16 mouse cellular contexts compared by ENCODE assay signal in the genomic region with DNA sequence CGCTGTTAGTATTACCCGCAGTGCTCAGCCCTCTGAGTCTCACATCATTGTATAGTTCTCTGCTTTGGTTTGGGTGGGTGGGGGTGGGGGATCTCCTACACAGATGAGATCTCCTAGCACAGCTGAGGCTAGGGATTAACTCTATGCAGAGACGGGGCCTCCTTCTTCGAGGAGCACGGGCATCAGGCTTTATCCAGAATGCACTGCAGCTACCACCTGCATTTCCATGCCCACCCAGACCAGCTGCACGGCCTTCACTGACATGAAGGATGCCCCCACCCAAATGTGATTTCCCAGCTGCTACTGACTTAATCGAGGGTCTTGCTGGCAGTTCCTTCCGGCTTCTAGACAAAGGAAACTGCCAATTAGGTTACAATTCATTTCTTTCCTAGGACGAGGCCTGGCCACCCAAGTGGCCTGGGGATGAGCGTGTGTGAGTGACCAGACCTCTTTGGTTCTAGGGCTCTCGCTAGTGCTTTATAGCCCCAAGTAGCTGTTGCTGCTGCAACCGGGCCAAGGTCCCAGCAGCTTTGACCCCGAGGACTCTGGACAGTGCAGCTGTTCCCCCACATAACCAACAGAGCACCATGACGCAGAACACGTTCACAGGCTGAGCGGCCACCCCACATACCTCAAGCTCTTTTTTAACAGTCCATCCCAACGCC. TPM values are rescaled to one million over a fixed set of nuclear protein-coding genes. Genes with fewer than 3 reads are reported as not detected.
DNase-seq lines count a peak whose midpoint lies in the region; ATAC-seq and TF ChIP-seq lines count a peak whose summit lies in the region.
"Had no signal": no experiment of that assay in that cellular context is flagged by ENCODE, and none has a peak within 500 bp of the region (broad histone marks: within the 10 kb centered on the region; RNA-seq: fewer than 3 reads in every experiment).

No protein-coding gene starts in this region.

- peak; percentile 70 for DNase-seq in kidney, postnatal 10 days
- no peak for DNase-seq in kidney, adult 2 months
- DNase-seq in embryo, embryonic 10 days (ENCODE audit: low spot score): peak; percentile 40
- no peak for DNase-seq in gastrocnemius, postnatal 36 days
- DNase-seq in spleen, adult 18-20 months: no peak
- DNase-seq: cerebellum, adult 11-12 months; heart, adult 11 months; kidney, adult 9 months; right cerebral cortex, postnatal 4 days; thymus, adult 2 months had no signal

- H3K27me3 ChIP-seq in kidney, adult 2 months (replicated peaks; ENCODE audit: control insufficient read depth, insufficient read depth, low read length): no peaks in the 10 kb centered on the region
- H3K27me3 ChIP-seq in embryonic facial prominence, embryonic 15.5 days: 0 out of 2 replicates have a peak, but pooled peaks cover under 1% of the 10 kb centered on the region
- H3K27me3 ChIP-seq in midbrain, embryonic 13.5 days: no peaks in the 10 kb centered on the region
- H3K27me3 ChIP-seq: hindbrain, embryonic 15.5 days had no signal

- no peak for TF ChIP-seq CTCF in kidney, adult 2 months (conservative IDR thresholded peaks at IDR 0.05; ENCODE audit: insufficient read depth, insufficient read length, low read depth, low read length)

- TF ChIP-seq POLR2A in kidney, adult 2 months (IDR thresholded peaks at IDR 0.05; ENCODE audit: low read depth, low read length): no peak

- WGBS in kidney, adult 2 months: 62% methylated on average over 17 of the region's 17 CpGs
- WGBS in embryonic facial prominence, embryonic 15.5 days: 74% methylated on average over 17 of the region's 17 CpGs
- WGBS in midbrain, embryonic 13.5 days: 50% methylated on average over 17 of the region's 17 CpGs

- intact Hi-C loops in gastrocnemius, postnatal 36 days (cut with DNase I): no loop called here

- H3K9me3 ChIP-seq in embryonic facial prominence, embryonic 15.5 days (replicated peaks): no peaks in the 10 kb centered on the region
- H3K9me3 ChIP-seq in midbrain, embryonic 13.5 days: no peaks in the 10 kb centered on the region
- H3K9me3 ChIP-seq: heart, embryonic 15.5 days; hindbrain, embryonic 15.5 days had no signal

- H3K36me3 ChIP-seq in kidney, adult 2 months (ENCODE audit: control insufficient read depth, insufficient read depth, low read length): no peaks in the 10 kb centered on the region
- no peaks in the 10 kb centered on the region for H3K36me3 ChIP-seq in embryonic facial prominence, embryonic 15.5 days
- no peaks in the 10 kb centered on the region for H3K36me3 ChIP-seq in midbrain, embryonic 13.5 days
- H3K36me3 ChIP-seq: heart, embryonic 15.5 days; hindbrain, embryonic 15.5 days had no signal

- no peak overlapping the region for H3K9ac ChIP-seq in embryonic facial prominence, embryonic 15.5 days
- H3K9ac ChIP-seq in midbrain, embryonic 13.5 days (replicated peaks): no peak overlapping the region
- H3K9ac ChIP-seq: heart, embryonic 15.5 days; hindbrain, embryonic 15.5 days had no signal

- no peak overlapping the region for H3K27ac ChIP-seq in kidney, adult 2 months (ENCODE audit: insufficient read depth, low read depth, low read length)
- H3K27ac ChIP-seq in embryonic facial prominence, embryonic 15.5 days (replicated peaks): no peak overlapping the region
- no peak overlapping the region for H3K27ac ChIP-seq in midbrain, embryonic 13.5 days
- H3K27ac ChIP-seq: heart, embryonic 15.5 days; hindbrain, embryonic 15.5 days had no signal

- H3K4me1 ChIP-seq in kidney, adult 2 months (ENCODE audit: control insufficient read depth, insufficient read depth, low read length): no peaks in the 10 kb centered on the region
- no peaks in the 10 kb centered on the region for H3K4me1 ChIP-seq in embryonic facial prominence, embryonic 15.5 days
- peaks cover 8% of the 10 kb centered on the region; the same call in 1 of the 2 replicates for H3K4me1 ChIP-seq in midbrain, embryonic 13.5 days (replicated peaks)
- H3K4me1 ChIP-seq: heart, embryonic 15.5 days; hindbrain, embryonic 15.5 days had no signal

- peak; percentile 12; the same call in 1 of the 2 replicates for ATAC-seq in embryonic facial prominence, embryonic 15.5 days (ENCODE audit: insufficient number of reproducible peaks, low FRiP score, low TSS enrichment, low read depth)
- ATAC-seq in midbrain, embryonic 13.5 days: peak; percentile 74

- H3K4me2 ChIP-seq in embryonic facial prominence, embryonic 15.5 days (replicated peaks): no peak overlapping the region
- H3K4me2 ChIP-seq in midbrain, embryonic 13.5 days (replicated peaks): no peak overlapping the region
- H3K4me2 ChIP-seq: heart, embryonic 15.5 days; hindbrain, embryonic 15.5 days had no signal

- no peak overlapping the region for H3K4me3 ChIP-seq in kidney, adult 2 months (ENCODE audit: insufficient read depth, low read depth, low read length)
- no peak overlapping the region for H3K4me3 ChIP-seq in embryonic facial prominence, embryonic 15.5 days (replicated peaks)
- H3K4me3 ChIP-seq in midbrain, embryonic 13.5 days (replicated peaks): no peak overlapping the region
- H3K4me3 ChIP-seq: erythroblast, embryonic 14.5 days; heart, embryonic 15.5 days; hindbrain, embryonic 15.5 days had no signal

RNA-seq across cellular contexts. Expression of a gene that starts 10.8 kb away (rescaled TPM):
- polyA plus RNA-seq in kidney, adult 2 months (2012; rRNA removed): 0.57 and 0.95 TPM in 2 replicates
- 1.8 and 3.0 TPM in 2 replicates for polyA plus RNA-seq in embryonic facial prominence, embryonic 15.5 days (2015; fragmentation: Nextera tagmentation; extraction: Ambion mirVana)
- polyA plus RNA-seq in midbrain, embryonic 13.5 days (2015; fragmentation: Nextera tagmentation; extraction: Ambion mirVana): 3.7 and 4.2 TPM in 2 replicates
- 1 to 10 TPM; 5.2 to 8.0 TPM for total RNA-seq in gastrocnemius, postnatal 36 days (2021)
- total RNA-seq: common myeloid progenitor, adult 5-6 weeks had no signal
- polyA plus RNA-seq: erythroblast, embryonic 14.5 days had no signal

RNA-seq across cellular contexts. Expression of a gene that starts 47.8 kb away (rescaled TPM):
- polyA plus RNA-seq in kidney, adult 2 months (2012; rRNA removed): 3.4 and 4.7 TPM in 2 replicates
- 16.8 and 17.4 TPM in 2 replicates for polyA plus RNA-seq in embryonic facial prominence, embryonic 15.5 days (2015; fragmentation: Nextera tagmentation; extraction: Ambion mirVana)
- polyA plus RNA-seq in midbrain, embryonic 13.5 days (2015; fragmentation: Nextera tagmentation; extraction: Ambion mirVana): 6.9 and 8.4 TPM in 2 replicates
- total RNA-seq in gastrocnemius, postnatal 36 days (2021): 10 to 100 TPM; 25.3 to 25.9 TPM

Comparison
In these comparisons a context has a peak if more than half of its experiments do, and no peak if none do; other contexts are left out.
1. DNase-seq: peak in kidney, postnatal 10 days (single experiment) and embryo, embryonic 10 days (single experiment); none in kidney, adult 2 months (single experiment), gastrocnemius, postnatal 36 days (0 of 2) and spleen, adult 18-20 months (0 of 2).